Mouse (Mus musculus): ENCODE measurements around the gene Slc44a5. TPM values are rescaled to one million over a fixed set of nuclear protein-coding genes. Genes with fewer than 3 reads are reported as not detected.
A peak's percentile ranks its signal among the peaks of the same experiment; 100 is the strongest.

Slc44a5 gene
- total RNA-seq (2021): under 1 TPM; 0.22 to 0.31 TPM

DNA sequence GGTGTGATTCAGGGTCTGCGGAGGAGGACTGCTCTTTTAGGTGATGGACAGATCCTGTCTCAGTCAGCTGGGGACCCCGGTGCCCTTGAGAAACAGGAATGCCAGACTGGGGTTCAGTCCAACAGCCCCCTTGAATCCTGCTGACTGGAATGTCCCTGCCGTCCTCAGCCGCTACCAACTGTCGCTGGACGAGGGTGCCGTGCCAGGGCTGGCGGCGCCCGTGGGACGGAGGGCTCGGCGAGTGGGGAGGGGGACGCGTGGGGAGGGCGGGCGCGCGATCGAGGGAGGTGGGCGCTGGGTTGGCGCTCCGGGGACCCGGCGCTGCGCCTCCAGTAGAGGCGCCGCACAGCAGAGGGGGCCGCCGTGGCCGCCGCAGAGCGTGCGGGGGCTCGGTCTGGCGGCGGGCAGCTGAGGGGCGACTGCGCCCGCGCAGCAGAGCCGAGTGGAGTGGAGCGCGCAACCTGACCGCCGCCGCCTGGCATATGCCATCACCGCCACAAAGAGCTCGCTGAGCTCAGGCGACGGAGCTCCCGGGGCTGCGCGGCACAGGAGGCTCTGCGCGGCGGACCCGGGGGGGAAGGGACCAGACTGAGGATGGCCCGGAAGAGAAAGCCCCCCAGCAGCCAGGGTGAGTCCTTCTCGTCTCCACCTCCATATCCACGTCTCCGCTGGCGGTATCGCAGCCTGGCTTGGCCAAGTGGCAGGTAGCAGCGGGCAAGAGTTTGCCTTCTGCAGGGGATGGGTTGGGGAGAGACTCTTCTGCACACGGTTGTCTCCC lies at the start of gene Slc44a5:
Gene Slc44a5 (plus strand): TSS at position 266 of the 778 bp plus-strand sequence.
- DNase-seq: peak in 1 of 2 experiments; percentile 14
- intact Hi-C loops (cut with DNase I): no loop called here

DNA sequence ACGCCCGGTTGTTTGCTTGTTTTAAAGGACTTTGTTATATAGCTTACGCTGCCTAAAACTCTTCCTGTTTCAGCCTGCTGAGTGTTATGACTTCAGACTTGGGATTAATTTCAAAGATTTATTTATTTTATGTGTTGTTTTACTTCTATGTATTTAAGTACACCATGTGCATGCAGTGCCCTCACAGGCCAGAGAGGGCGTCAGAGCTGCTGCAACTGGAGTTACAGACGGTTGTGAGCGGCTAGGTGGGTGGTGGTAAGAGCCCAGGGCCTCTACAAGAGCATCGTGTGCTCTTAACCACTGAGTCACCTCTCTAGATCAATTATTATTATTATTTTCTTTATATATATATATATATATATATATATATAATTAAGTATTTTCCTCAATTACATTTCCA lies 46.9 kb upstream of the Slc44a5 start:
- intact Hi-C loops (cut with DNase I): no loop called here
- DNase-seq: no peak

DNA sequence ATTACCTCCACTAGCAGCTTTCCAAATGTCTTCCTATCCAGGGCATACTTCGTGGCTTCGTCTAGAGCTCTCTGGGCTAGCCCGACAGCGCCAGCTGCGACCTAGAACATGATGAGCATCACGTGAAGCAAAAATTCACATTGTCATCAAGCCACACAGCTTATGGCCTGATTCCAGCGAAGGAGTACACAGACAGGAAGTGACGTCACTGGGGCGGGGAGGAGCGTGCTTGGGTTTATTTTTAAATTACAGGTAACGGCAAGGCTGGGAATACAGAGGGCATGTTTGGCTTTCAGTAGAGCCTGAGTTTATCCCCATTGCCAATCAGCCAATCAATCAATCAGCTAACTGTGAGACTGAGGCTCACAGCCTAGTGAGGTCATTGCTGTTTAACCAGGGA lies 43.7 kb upstream of the Slc44a5 start:
- DNase-seq: no peak
- intact Hi-C loops (cut with DNase I): no loop called here

DNA sequence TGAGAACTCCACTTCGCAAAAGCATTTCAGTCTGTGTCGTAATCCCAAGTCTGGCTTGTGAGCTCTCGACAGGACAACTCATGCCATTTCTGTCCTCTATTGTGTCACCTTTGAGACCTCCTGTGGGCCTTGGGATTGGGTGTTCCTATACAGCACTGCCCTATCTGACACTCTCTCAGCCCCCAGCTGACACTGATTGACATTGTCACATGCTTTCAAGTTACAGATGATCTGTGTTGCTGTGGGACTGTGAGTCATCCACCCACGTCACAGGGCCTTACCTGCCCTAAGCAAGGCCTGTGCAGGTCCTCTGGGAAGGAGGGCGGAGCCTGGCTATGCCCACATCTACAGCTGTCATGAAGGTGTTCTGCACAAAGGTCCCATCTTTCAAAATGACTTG lies 40.8 kb upstream of the Slc44a5 start:
- intact Hi-C loops (cut with DNase I): no loop called here
- no peak for DNase-seq

DNA sequence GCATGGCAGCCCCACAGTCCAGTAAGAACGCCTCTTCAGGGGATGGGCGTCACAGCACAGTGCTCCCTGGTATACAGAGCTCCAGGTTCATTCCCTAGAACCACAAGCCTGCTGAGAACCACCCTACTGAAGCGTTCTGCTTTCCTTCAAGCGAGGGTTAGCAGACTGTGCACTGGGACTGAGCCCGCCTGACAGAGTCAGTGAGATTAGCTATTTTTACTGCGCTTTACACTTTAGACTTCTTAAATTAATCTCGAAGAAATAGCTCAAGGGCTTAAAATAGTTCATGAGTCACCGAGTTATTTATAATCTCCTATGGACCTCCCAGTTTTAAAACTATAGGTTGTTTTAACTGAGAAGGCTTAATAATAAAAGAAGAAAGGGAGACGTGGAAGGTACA lies 37.4 kb upstream of the Slc44a5 start:
- intact Hi-C loops (cut with DNase I): no loop called here
- DNase-seq: peak; percentile 51 to 64

DNA sequence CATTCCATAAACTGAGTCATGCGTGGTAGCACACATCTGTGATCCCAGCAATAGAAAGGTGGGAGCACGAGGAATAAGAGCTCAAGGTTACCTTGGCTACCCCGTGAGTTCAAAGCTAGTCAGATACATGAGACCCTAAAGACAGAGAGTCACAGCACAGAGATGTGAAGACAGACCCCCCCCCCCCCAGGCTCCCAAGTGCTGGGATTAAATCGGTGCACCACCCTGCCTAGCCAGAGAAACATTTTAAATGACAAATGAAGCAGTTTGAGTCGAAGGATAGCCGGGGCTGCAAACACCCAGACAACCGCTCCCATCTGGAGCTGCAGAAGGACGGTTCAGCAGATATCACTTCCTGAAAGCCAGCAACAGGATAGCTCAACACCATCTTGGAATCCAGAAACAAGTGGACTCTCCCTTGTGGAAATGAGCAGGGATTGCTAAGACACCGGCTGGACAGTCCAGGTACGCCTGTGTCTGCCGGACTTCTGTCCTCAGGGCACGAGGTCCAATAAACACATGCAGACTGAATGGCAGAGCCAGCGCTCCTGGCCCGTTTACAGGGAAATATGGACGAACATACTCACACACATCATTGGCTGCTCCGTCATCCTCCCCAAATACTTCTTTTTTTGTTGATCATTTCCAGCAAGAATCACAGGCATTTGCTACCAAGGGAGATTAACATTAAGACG lies 36.0 kb upstream of the Slc44a5 start:
- intact Hi-C loops (cut with DNase I): no loop called here
- DNase-seq: no peak

DNA sequence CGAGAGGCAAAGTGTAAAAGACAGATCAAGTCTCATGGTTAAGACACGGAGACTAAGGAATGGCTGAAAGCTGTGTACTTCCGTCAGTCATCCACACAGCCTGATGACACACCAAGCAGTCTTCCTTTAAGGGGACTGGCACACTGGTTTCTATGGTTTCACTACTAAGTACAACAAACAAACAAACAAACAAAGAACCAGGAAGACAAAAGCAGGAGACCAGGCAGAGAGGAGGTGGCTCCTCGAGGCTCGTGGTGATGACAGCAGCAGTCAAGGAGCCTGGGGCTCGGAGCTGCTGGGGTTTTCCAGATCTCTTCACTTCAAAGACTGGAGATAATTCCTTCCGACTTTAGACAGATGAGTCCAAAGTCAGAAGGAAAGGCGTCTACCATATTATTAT lies 33.2 kb upstream of the Slc44a5 start:
- DNase-seq: no peak
- intact Hi-C loops (cut with DNase I): no loop called here

DNA sequence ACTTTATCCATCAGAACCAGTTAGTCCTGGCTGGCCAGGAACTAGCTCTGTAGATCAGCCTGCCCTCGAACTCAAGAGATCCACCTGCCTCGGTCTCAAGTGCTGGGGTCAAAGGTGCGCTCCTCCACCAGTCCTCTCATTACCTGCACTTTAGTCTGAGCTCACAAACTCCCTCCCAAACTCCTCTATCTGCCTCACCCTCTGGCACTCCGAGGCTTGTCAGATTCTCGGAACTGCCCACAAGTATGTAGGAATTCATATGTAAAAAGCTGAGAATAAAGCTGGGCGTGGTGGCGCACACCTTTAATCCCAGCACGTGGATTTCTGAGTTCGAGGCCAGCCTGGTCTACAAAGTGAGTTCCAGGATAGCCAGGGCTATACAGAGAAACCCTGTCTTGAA lies 32.8 kb upstream of the Slc44a5 start:
- no peak for DNase-seq
- intact Hi-C loops (cut with DNase I): no loop called here

DNA sequence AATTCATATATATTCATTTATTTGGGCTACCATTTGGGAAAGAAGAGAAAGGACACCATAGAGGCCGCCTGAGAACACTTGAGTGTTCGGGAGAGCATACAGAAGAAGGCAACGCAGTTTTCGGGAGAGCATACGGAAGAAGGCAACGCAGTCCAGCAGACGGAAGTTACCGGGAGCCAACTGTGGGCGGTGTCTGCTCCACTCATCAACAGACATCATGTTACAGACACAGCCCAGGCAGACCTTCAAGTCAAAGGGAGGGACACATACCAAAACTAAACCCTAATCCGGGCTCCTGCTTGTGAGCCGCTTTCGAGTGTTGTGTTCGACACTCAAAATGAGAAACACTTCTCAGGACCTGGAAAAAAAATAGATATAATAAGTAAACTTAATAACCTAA lies 31.6 kb upstream of the Slc44a5 start:
- peak; percentile 43 to 46 for DNase-seq
- intact Hi-C loops (cut with DNase I): loop anchor here (2.0 kb wide), 1 partner anchor 29 kb away; the partner anchor contains the start of gene Rabggtb

DNA sequence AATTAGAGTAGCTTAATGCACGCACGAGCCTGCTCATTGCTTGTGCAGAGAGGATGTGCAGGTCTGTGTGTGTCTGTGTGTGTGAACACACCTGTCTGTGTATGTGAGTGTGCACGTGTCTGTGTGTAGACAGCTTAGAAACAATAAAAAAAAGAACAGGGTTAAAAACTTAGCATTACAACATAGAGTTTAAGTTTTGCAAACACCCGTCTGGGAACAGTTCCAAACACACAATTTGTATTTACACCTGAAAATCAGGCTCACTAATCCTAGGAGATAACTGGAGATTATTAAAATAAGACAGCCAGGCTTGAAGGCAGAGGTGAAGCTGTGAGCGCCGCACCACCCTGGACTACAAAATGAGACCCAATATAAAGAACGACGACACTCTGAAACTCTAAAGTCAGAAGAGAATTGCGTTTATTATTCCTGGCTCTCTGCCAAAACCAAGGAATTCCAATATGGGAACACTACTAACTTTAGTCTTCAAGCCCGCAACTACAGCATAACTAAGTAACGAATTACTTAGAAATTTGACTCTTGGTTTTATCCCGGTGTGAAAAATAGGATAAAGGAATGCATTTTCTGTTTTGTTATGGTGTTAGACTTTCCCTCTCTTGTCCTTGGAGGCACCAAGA lies 30.1 kb upstream of the Slc44a5 start:
- peak; percentile 23 to 41 for DNase-seq
- intact Hi-C loops (cut with DNase I): loop anchor here (2.0 kb wide), 1 partner anchor 30 kb away; the partner anchor contains the start of gene Rabggtb

DNA sequence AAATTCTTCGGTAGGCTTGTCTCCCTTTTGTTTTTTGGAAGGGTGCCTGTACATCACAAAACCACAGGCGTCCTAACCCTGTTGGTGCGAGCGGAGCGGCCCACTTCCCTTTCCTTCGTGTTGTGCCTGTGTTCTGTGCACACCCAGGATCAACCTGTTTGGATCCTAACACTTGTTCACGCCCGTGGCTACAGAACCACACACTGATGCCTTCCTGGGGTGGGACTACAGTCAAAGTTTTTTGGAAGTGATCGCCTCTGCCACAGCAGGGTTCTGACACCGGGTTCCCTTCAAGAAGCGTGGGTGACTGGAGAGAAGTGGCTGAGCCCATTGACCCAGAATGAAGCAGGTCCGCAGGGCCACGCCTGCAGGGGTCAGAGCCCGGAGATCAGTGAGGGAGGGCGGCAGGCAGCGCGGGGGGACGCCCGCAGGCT lies 29.3 kb upstream of the Slc44a5 start:
- no peak for DNase-seq
- intact Hi-C loops (cut with DNase I): loop anchor here (2.0 kb wide), 1 partner anchor 31 kb away; the partner anchor contains the start of gene Rabggtb

DNA sequence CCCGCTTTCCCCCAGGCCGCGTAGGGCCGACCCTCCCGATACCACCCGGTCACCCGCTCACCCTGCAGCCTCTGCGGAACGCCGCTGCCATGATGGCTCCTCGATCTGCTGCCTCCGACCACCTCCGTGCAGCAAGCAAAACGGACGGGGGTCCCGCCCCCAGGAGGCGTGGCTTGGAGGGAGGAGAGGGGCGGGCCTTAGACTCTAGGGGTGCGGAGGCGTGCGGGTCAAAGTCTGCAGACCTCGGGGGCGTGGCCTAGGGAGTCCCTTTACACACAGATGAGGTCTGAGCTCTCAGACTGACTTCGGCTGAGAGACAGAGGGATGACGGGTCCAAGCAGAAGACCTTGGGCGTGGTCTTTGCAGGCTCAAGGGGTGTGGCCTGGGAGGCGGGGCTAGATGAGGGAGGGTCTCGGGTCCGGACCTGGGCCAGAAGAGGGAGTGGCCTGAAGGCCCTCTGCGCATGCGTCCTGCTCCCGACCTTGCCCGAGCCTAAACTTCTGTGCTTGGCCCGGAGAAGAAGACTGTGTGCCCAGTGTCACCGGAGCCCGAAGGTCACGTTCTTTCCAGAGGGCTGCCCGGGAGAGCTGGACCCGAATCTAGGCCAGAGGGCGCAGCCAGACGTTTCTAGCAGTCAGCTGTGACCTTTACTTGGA lies 28.8 kb upstream of the Slc44a5 start, which contains the start of gene Acadm:
Gene Acadm (minus strand): TSS at position 298 of the 656 bp plus-strand sequence.
- peak; percentile 99 for DNase-seq
- intact Hi-C loops (cut with DNase I): no loop called here

DNA sequence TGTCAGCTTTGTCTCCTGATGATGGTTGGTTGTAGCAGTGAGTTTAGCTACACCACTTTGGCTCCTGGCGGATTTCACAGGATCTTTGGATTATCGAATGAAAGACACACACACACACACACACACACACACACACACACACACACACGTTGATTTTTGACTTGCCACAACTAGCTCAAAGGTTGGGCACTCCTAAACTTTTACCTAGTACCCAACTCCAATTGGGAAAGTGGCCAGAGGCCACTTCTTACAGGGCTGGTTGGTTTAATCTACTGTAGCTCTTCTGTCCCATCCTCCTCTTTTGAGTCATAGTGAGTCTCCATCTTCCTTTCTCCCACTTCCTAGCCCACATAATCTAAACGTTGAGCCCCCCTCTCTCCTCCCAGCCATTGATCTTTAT lies 26.0 kb upstream of the Slc44a5 start:
- intact Hi-C loops (cut with DNase I): loop anchor here (5.0 kb wide), 1 partner anchor 380 kb away; no protein-coding TSS in a partner anchor
- no peak for DNase-seq

DNA sequence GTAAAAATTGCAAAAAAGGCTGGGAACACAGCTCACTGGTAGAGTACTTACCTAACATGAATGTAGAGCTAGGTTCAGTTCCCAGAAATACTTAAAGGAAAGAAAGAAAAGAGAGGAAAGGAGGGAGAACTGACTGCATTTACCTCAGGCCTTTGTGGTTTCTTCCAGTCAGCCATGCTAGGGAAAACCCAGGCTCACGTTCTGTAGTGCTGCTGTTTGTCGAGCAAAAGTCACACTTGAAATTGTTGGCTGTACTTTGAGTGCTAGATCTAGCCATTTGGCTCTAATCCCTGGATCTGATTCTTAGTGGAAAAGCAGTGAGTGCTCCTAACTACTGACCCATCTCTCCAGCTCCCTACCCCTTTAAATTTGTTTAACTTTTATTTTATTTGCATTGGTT lies 25.1 kb upstream of the Slc44a5 start:
- DNase-seq: no peak
- intact Hi-C loops (cut with DNase I): loop anchor here (5.0 kb wide), 1 partner anchor 379 kb away; no protein-coding TSS in a partner anchor

DNA sequence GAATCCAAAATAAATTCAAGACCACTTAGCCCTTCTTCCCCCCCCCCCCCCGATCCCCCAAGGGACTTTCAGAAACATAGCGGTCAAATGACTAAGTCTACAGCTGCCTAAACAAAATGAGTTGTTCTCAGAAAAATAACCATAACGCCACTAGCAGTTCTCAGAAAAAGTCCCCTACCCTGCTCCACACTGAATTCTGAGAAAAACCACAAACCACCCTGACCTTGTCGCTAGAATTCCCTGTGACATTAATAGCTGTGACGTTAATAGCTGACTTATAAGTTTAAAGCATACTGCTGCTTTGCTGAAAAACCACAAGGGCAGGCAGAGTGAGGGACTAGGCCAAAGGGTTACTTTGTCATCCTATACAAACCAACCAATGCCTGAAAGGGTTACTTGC lies 15.3 kb upstream of the Slc44a5 start:
- no peak for DNase-seq
- intact Hi-C loops (cut with DNase I): no loop called here

DNA sequence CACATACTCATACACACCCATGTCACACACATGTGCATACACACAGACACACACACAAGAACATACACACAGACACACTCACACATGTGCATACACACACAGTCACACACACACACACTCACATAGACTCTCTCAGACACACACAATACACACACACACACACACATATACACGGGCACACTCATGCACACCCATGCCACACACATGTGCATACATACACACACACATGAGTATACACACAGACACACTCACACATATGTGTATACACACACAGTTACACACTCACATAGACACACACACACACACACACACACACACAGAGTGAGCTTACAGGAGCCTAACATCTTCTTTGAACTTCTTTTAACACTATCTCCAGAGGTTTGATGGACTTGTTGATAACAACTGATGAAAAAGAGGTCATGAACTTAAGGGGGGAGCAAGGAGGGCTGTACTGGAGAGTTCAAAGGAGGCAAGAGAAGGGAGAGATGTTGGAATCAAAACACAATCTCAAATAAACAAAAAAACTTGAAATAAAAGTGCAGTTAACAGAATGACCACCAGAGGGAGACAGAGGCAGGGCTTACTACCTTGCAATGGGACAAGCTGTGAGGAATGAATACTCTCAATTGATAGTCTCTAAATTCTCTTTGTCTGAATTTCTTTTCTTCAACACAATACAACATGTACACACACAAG lies 14.1 kb upstream of the Slc44a5 start:
- peak; percentile 34 to 70 for DNase-seq
- intact Hi-C loops (cut with DNase I): loop anchor here (1.0 kb wide), 1 partner anchor 267 kb away; no protein-coding TSS in a partner anchor

DNA sequence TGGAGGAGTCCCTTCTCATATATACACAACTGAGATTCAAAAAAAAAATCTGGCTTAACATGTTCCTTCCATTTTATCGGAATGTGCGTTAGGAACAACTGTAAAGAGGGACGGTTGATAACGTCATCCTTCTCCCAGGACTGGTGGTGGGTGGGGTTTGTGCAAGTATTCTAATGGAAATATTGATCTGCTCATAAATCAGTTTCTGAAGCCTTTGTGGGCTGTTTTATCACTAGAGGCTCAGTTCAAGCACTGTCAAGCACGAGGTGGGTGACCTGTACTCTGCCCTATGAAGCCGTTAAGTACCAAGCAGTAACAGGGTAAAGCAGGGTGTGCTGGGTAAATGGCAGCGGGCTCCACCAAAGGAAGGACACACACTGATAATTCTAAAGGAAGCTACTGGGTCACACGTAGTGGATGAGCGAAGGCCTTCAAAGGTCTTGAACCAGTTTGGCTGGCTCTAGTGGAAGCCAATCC lies 13.5 kb upstream of the Slc44a5 start:
- DNase-seq: no peak
- intact Hi-C loops (cut with DNase I): loop anchor here (1.0 to 10.0 kb wide), 2 partner anchors 267 to 615 kb away; no protein-coding TSS in a partner anchor

DNA sequence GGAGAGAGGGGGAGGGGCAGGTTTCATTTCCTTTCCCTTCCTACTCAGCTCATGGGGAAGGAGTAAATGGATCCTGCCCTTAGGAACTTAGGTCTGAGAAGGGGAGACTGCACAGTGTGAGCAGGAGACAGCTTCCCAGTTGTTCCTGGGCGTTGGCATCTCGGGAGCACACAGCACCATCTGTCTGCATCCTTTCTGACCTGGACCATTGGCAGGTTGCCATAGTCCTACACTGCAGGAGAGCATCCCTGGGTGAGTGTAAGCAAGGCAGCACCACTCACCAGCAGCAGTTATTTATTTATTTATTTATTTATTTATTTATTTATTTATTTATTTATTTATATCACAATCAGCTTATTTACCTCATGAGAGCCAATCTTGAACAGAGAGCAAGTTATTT lies 12.4 kb upstream of the Slc44a5 start:
- DNase-seq: no peak
- intact Hi-C loops (cut with DNase I): loop anchor here (10.0 kb wide), 1 partner anchor 614 kb away; no protein-coding TSS in a partner anchor

DNA sequence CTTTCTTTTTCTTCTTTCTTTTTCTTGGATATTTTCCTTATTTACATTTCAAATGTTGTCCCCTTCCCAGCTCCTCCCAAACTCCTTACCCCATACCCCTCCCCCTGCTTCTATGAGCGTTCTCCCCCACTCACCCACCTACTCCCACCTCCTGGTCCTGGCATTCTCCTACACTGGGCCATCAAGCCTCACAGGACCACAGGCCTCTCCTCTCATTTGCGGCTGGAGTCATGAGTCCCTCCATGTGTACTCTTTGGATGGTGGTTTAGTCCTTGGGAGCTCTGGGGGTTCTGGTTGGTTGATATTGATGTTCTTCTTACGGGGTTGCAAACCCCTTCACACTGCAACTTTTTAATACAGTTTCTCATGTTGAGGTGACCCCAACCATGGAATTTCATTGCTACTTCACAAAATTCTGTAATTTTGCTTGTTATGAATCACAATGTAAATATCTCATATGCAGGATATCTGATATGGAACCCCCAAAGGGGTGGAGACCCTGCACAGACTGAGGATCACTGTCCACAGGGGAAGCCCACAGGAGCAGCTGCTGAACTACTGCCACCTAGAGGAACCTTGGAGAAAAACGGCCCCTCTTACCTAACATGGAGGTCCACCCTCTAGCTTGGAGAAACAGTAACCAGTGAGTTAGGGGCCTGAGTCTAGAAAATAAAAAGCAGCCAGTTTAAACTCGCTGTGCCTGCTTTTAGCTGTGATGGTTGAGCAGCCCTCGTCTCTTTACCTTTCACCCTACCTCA lies 11.4 kb upstream of the Slc44a5 start:
- intact Hi-C loops (cut with DNase I): loop anchor here (10.0 kb wide), 1 partner anchor 613 kb away; no protein-coding TSS in a partner anchor
- DNase-seq: no peak

Data from heart, postnatal 10 days (tissue).